Mouse (Mus musculus): ENCODE data around the gene Saysd1. TPM values are rescaled to one million over a fixed set of nuclear protein-coding genes. Genes with fewer than 3 reads are reported as not detected.

Saysd1 gene
- total RNA-seq (2014; rRNA removed) (3.8 and 4.9 TPM in 2 replicates), polyA plus RNA-seq (2015; fragmentation: Nextera tagmentation; extraction: Ambion mirVana) (8.6 and 9.8 TPM in 2 replicates)

DNA sequence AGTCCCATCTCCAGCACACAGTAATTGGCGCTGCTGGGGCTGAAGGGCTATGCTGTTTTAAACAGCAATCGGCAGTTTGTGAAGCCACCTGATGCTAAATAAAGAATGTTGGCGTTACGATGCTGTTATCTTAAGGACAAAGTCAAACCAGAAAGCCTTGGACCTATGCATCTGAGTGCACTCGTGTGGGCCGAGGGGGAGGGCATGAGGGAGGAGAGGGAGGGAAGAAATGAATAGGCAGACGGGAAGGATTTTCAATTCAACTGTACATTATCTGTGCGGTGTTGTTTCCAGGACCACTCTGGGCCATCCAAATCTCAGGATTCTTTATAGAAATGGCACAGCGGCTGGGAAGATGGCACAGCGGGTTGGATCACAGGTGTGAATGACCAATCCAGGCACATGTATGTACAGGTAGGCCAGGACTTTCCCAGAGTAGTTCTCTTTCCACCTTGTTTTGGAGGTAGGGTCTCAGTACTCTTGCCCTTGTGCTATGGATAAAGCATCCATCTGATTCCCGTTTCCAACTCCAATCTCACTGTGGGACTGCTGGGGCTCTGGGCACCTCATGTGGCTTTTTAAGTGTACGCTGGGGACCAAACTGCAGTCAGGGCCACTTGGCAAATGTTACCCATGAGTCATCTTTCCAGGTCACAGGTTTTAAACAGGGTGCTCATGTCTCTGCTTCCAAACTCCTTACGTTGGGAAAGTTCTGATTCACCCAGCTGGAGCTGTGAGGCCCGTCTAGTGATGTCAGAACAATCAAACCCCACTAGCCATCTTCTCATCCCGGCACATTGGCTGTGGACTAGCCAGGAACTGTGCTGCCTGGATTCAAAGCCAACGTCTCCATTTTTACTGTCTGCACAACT, at the start of gene Saysd1:
Gene Saysd1, minus strand, starts transcription at position 51 of the 872 bp plus-strand sequence.
- WGBS = 85% methylated on average over 16 of the region's 16 CpGs
- Histone ChIP-seq H3K9ac (replicated peaks; ENCODE audit: low read length, poor library complexity, severe bottlenecking) (no peak within 1 kb of the TSS), H3K27me3 (ENCODE audit: insufficient read depth, low read length) (no peaks in the 10 kb centered on the region), H3K27ac (ENCODE audit: low read depth, low read length) (no peak within 1 kb of the TSS), H3K36me3 (ENCODE audit: insufficient read depth, low read length) (no peaks in the 10 kb centered on the region), H3K9me3 (ENCODE audit: low read length) (no peaks in the 10 kb centered on the region), H3K4me1 (ENCODE audit: insufficient read depth, low read length) (no peaks in the 10 kb centered on the region), H3K4me3 (ENCODE audit: low read depth, low read length) (no peak within 1 kb of the TSS), H3K4me2 (ENCODE audit: low read depth, low read length, poor library complexity, severe bottlenecking) (no peak within 1 kb of the TSS)
- no peak for TF ChIP-seq CTCF (IDR thresholded peaks at IDR 0.05)
- ATAC-seq (ENCODE audit: low FRiP score) (no peak), DNase-seq (ENCODE audit: low spot score) (no peak)

DNA sequence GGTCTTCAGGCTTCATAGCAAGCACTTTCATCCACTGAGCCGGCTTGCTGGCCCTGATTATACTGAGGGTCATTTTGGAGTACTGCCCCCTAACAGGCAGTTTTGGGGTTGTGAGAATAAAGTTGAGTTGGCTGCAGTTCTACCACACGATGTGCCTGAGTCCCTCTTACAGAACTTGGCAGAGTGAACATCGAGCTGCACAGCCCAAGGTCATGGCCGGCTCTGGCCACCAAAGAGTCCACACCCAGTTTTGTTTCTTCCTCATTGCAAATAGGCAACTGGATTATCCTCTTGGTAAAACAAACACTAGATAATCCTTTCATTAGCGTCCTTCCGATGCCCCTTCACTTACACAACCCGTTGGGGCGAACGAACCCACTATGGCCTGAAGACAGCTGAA, 47.1 kb upstream of the Saysd1 start:
- ATAC-seq (ENCODE audit: low FRiP score) = no peak
- Histone ChIP-seq H3K36me3 (ENCODE audit: insufficient read depth, low read length) (no peaks in the 10 kb centered on the region), H3K9ac (replicated peaks; ENCODE audit: low read length, poor library complexity, severe bottlenecking) (no peak overlapping the region), H3K27me3 (ENCODE audit: insufficient read depth, low read length) (no peaks in the 10 kb centered on the region), H3K9me3 (ENCODE audit: low read length) (no peaks in the 10 kb centered on the region), H3K4me2 (ENCODE audit: low read depth, low read length, poor library complexity, severe bottlenecking) (no peak overlapping the region), H3K27ac (ENCODE audit: low read depth, low read length) (no peak overlapping the region), H3K4me3 (ENCODE audit: low read depth, low read length) (no peak overlapping the region), H3K4me1 (ENCODE audit: insufficient read depth, low read length) (peaks cover 3% of the 10 kb centered on the region; the same call in 1 of the 2 replicates)
- 78% methylated on average over 9 of the region's 9 CpGs for WGBS
- no peak for DNase-seq (ENCODE audit: low spot score)
- TF ChIP-seq CTCF (IDR thresholded peaks at IDR 0.05) = no peak

DNA sequence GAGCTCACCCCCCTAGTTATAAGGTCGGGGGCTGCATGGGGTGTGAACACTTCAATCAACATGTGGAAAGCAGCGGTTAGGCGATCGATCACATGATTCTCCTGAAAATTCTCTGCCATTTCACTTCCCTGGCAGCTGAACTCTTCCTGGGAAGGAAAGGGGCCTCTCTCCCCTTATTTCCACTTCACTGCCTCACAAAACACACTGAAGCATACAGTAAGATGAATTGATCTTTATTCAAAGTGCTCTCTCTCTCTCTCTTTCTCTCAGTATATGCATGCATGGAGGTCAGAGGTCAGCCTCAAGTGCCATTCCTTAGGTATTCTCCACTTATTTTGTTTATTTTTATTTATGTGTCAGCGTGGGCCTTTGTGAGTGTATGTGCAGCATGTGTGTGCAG, 45.4 kb upstream of the Saysd1 start:
- no peak for TF ChIP-seq CTCF (IDR thresholded peaks at IDR 0.05)

DNA sequence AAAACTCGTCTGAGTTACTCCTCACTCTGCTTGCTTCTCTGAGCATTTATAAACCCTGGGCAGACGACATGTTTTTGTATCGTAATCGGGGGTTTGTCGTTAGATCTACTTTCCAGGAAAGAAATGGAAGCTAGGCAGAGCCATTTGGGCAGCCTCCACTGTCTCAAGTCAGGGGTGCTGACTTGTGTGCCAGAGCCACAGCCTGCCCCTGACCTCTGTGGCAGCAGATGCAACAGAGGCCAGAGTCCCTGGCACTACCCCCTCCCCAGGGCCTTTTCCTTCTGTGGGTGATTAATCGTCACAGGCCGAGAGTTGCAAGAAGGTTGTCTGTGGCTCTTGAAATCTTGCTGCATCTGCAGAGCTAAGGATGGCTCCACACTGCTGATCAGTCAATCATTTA, 44.3 kb upstream of the Saysd1 start:
- Histone ChIP-seq H3K4me3 (ENCODE audit: low read depth, low read length) (no peak overlapping the region), H3K27me3 (ENCODE audit: insufficient read depth, low read length) (0 out of 2 replicates have a peak, but pooled peaks cover 4% of the 10 kb centered on the region), H3K4me1 (ENCODE audit: insufficient read depth, low read length) (peaks cover 3% of the 10 kb centered on the region; the same call in 1 of the 2 replicates), H3K36me3 (ENCODE audit: insufficient read depth, low read length) (no peaks in the 10 kb centered on the region), H3K9me3 (ENCODE audit: low read length) (no peaks in the 10 kb centered on the region), H3K9ac (replicated peaks; ENCODE audit: low read length, poor library complexity, severe bottlenecking) (no peak overlapping the region), H3K27ac (ENCODE audit: low read depth, low read length) (no peak overlapping the region), H3K4me2 (ENCODE audit: low read depth, low read length, poor library complexity, severe bottlenecking) (no peak overlapping the region)
- DNase-seq (ENCODE audit: low spot score) = no peak
- WGBS = 88% methylated on average over 7 of the region's 7 CpGs
- TF ChIP-seq CTCF (IDR thresholded peaks at IDR 0.05) = no peak
- no peak for ATAC-seq (ENCODE audit: low FRiP score)

More for the DNA sequence above, 45.4 kb upstream of the Saysd1 start:
- H3K27ac ChIP-seq (ENCODE audit: low read depth, low read length) = no peak overlapping the region
- H3K9me3 ChIP-seq (ENCODE audit: low read length) = no peaks in the 10 kb centered on the region
- H3K9ac ChIP-seq (replicated peaks; ENCODE audit: low read length, poor library complexity, severe bottlenecking) = no peak overlapping the region
- DNase-seq (ENCODE audit: low spot score) = no peak
- peaks cover 3% of the 10 kb centered on the region; the same call in 1 of the 2 replicates for H3K4me1 ChIP-seq (ENCODE audit: insufficient read depth, low read length)
- 0 out of 2 replicates have a peak, but pooled peaks cover 4% of the 10 kb centered on the region for H3K27me3 ChIP-seq (ENCODE audit: insufficient read depth, low read length)
- ATAC-seq (ENCODE audit: low FRiP score) = no peak
- no peak overlapping the region for H3K4me3 ChIP-seq (ENCODE audit: low read depth, low read length)
- WGBS = 73% methylated on average over 5 of the region's 5 CpGs
- H3K4me2 ChIP-seq (ENCODE audit: low read depth, low read length, poor library complexity, severe bottlenecking) = no peak overlapping the region
- H3K36me3 ChIP-seq (ENCODE audit: insufficient read depth, low read length) = no peaks in the 10 kb centered on the region

DNA sequence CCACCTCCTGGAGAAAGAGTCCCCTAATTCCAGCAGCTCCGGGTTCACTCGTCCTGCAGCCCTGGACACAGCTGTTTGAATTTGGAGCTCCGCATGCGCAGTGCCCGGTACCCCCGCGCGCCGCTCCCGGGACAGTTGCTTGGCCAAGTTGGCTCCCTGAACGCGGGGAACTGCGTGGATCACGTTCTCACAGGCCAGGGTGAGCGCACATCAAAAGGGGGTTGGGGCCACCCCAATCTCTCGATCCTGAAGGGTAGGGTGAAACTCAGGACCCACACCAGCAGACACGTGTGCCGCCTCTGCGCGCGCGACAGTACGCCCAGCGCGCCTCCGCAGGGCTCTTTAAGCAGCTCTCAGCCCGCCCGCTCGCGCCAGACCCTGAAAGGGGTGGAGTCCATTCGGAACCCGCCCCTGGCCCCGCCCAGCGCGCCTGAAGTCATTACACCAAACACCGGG, 43.2 kb upstream of the Saysd1 start, which contains the start of gene Kcnk5:
Gene Kcnk5, minus strand, starts transcription at position 344 of the 456 bp plus-strand sequence.
- Histone ChIP-seq H3K4me1 (ENCODE audit: insufficient read depth, low read length) (peaks cover 3% of the 10 kb centered on the region; the same call in 1 of the 2 replicates), H3K4me2 (ENCODE audit: low read depth, low read length, poor library complexity, severe bottlenecking) (peak within 1 kb of the TSS; percentile 93), H3K36me3 (ENCODE audit: insufficient read depth, low read length) (no peaks in the 10 kb centered on the region), H3K9me3 (ENCODE audit: low read length) (no peaks in the 10 kb centered on the region), H3K27ac (ENCODE audit: low read depth, low read length) (no peak within 1 kb of the TSS), H3K9ac (replicated peaks; ENCODE audit: low read length, poor library complexity, severe bottlenecking) (peak within 1 kb of the TSS; percentile 42; the same call in 1 of the 2 replicates), H3K4me3 (ENCODE audit: low read depth, low read length) (peak within 1 kb of the TSS; percentile 55), H3K27me3 (ENCODE audit: insufficient read depth, low read length) (0 out of 2 replicates have a peak, but pooled peaks cover 4% of the 10 kb centered on the region)
- DNase-seq (ENCODE audit: low spot score) (peak; percentile 82), ATAC-seq (ENCODE audit: low FRiP score) (peak; percentile 88)
- WGBS = under 1% methylated on average over 36 of the region's 36 CpGs
- no peak for TF ChIP-seq CTCF (IDR thresholded peaks at IDR 0.05)

DNA sequence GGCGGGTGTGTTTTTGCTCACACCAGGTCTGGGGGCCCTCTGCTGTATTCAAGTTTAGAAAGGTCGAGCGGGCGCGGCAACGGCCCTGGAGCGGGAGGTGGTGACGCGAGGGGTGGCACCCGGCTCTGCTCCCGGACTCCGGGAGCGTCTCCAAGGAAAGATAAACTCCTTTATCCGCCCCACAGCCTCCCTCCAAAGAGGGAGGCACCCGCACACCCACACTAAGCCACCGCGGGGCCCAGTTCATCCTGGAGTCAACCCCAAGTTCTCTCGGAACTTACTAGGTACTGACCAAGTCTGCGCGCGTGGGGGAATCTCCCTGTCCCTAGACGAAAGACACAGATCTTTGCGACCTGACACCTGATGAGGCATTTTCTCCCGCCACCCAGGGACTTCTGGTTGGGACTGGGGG, 42.4 kb upstream of the Saysd1 start:
- H3K27ac ChIP-seq (ENCODE audit: low read depth, low read length) = no peak overlapping the region
- H3K4me1 ChIP-seq (ENCODE audit: insufficient read depth, low read length) = peaks cover 3% of the 10 kb centered on the region; the same call in 1 of the 2 replicates
- no peaks in the 10 kb centered on the region for H3K36me3 ChIP-seq (ENCODE audit: insufficient read depth, low read length)
- H3K4me2 ChIP-seq (ENCODE audit: low read depth, low read length, poor library complexity, severe bottlenecking) = peak overlapping the region; percentile 93
- H3K9ac ChIP-seq (replicated peaks; ENCODE audit: low read length, poor library complexity, severe bottlenecking) = no peak overlapping the region
- TF ChIP-seq CTCF (IDR thresholded peaks at IDR 0.05) = no peak
- ATAC-seq (ENCODE audit: low FRiP score) = no peak
- 0 out of 2 replicates have a peak, but pooled peaks cover 4% of the 10 kb centered on the region for H3K27me3 ChIP-seq (ENCODE audit: insufficient read depth, low read length)
- 0% methylated on average over 24 of the region's 24 CpGs for WGBS
- DNase-seq (ENCODE audit: low spot score) = no peak
- peak overlapping the region; percentile 55 for H3K4me3 ChIP-seq (ENCODE audit: low read depth, low read length)
- H3K9me3 ChIP-seq (ENCODE audit: low read length) = no peaks in the 10 kb centered on the region
